Mouse (Mus musculus) gastrocnemius, postnatal 4 days (tissue): Measurements from ENCODE around the gene Mcm2. TPM values are rescaled to one million over a fixed set of nuclear protein-coding genes. Genes with fewer than 3 reads are reported as not detected.

Experiments
- DNase-seq, 2 experiments: peaks; one replicate each; pipeline ENCODE4 v3.0.0; 2021 to 2022; ENCODE audit warnings: low spot score in 2 of 2, mixed read lengths in 2 of 2
- long read RNA-seq, 2 experiments: library from polyadenylated mRNA; stranded (forward); transcript quantifications; one replicate each; pipeline ENCODE4 v2.0.0; 2021
- total RNA-seq, 2 experiments: library from RNA; stranded (reverse); gene quantifications; 2 replicates each; pipeline ENCODE4 v1.2.3; 2021

Mcm2 gene
- total RNA-seq = 10 to 100 TPM; 37.2 to 44.3 TPM
- long read RNA-seq, experiment 1, transcript Mcm2-201 (16 exons, 3,371 nt) = major isoform, 80 of 114 reads
- long read RNA-seq, experiment 1, partial matches to known transcripts = 24 of 114 reads
- long read RNA-seq, experiment 1, other reads (novel, unspliced or antisense) = 10 of 114 reads
- long read RNA-seq, experiment 2, transcript Mcm2-201 (16 exons, 3,371 nt) = major isoform, 106 of 152 reads
- long read RNA-seq, experiment 2, partial matches to known transcripts = 22 of 152 reads
- long read RNA-seq, experiment 2, other reads (novel, unspliced or antisense) = 23 of 152 reads

DNA sequence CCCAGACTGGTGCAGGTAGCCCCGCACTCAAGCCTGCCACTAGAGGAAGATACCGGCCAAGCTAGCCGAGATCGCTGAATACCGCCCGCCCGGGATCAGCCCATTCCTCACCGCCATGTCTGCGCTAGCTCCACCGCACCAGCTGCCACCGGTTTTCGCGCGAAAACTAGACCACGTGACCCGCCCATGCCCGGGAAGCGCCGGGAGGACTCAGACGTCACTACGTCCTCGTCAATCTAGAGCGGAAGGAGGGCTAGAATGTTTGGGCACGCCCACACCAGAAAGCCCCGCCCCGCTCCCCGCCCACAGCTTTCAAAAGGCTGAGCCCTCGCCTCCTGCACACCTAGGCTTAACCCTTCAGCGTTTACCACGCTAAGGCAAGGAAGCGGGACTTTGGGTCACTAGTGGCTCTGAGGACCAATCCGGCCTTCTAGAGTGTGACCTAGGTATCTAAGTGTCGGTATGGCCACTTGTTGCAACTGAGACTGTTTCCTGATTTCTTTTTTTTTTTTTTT, at the start of gene Mcm2:
Gene Mcm2 (minus strand): TSS at position 247 of the 515 bp plus-strand sequence.
- peak; percentile 84 to 94 for DNase-seq

DNA sequence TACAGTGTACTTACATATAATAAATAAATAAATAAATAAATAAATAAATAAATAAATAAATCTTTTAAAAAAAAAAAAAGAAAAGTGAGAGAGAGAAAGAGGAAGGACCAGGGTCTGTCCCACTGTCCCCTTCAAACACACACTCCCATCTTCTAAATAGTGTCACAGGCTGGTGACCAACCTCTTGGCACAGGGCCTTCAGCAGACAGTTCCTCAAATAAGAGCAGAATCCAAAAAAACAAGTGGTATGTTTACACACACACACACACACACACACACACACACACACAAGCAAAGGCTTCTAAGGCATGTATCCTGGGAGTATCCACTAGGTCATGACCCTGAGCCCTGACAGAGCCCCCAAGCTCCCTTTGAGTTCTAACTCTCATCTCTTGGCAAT, 49.2 kb upstream of the Mcm2 start:
- DNase-seq = no peak

DNA sequence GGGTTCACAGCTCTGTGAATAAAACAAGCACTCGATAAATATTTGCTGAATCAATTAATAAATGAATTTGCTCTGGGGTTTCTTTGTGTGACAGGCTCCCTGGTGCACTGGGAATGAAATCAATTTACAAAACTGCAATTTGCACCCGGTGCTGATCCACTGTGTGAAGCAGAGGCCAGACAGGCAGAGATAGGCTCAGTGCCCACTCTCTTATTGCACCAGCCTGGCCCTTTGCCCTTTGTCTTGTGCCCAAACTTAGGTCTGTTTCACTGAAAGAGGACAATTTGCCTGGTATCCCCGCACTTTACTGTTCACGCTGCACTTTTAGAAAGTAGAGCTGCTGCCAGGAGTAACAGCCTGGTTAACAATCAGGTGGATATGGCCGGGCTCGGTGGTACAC, 47.9 kb upstream of the Mcm2 start:
- no peak for DNase-seq

DNA sequence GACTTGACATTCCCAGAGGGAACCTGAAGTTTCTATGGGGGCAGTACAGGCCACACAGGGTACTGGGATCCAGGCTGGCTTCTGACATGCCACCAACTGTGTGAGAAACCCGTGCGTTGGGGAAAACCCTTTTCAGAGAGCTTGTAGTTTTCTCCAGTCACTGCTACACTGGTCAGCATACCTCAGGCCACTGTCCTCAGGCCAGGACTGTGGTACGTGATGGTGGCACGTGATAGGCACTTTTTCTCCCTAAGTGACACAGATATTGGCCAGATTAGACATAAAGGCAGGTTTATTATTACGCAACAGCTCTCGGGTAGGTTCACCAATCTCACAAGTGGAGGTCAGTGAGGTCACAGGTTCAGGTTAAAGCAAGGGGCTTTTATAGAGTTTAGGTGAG, 45.1 kb upstream of the Mcm2 start:
- no peak for DNase-seq

- DNase-seq = no peak
These were observed 44.0 kb upstream of the Mcm2 start for GRCm38 (mm10) chr6:88942595-88942994.

GRCm38 (mm10) chr6:88941628-88942027, 43.0 kb upstream of the Mcm2 start:
- no peak for DNase-seq

- DNase-seq = no peak
These were observed 41.7 kb upstream of the Mcm2 start for GRCm38 (mm10) chr6:88940090-88940916.

DNA sequence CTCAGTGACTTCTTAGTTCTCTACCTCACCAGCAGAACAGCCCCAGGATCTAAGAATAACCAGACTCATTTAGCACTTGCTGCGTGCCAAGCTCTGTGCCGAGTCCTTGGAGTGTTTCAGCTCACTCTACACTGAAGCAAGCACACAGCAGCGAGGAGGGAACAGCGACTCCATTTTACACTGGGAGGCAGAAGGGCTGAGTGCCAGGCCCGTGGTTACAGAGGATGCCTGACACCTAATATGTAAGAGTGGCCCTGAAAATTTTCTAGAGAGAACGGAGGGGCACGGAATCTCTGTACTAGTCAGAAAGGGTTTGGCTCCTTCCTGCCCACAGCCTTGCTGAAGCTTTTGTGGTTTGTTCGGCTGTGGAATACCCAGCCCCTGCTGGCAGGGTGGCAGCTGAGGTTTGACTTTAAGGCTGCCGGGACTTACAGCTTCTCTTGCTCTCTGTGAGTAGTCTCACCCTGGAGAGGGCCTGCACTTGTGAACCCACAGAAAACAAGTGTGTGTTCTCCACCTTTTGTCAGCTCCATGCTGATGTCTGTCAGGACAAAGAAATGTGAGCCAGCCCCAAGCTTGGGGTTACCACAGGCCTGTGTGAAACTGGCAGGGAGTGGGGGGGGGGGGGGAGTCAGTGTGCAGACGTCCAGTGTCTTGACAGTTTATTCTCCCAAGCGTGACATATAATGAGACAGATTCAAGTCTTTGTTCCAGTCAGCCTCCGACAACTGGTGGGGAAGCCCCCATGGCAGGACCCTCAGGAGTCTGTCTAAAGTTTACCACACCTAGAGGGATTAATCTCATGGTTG, 40.9 kb upstream of the Mcm2 start:
- DNase-seq = no peak

DNA sequence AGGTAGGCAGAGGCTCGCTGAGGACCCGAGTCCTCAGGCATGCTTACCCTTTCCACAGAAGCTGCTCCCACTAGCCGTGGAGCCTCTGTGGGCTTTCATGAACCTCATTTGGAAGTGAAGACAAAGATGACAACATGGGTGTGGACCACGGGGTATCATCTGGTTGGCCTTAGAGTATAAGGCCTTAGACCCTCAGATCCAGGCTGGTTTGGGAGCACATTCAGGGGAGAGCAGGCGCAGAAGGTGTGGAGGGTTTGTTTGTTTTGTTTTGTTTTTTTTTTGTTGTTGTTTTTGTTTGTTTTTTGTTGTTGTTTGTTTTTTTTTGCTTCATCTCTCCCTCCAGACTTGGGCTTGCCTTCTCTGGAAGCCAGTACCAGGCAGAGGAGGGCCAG, 40.1 kb upstream of the Mcm2 start:
- no peak for DNase-seq

- DNase-seq = no peak
These were observed 39.5 kb upstream of the Mcm2 start for GRCm38 (mm10) chr6:88937971-88938663.

DNA sequence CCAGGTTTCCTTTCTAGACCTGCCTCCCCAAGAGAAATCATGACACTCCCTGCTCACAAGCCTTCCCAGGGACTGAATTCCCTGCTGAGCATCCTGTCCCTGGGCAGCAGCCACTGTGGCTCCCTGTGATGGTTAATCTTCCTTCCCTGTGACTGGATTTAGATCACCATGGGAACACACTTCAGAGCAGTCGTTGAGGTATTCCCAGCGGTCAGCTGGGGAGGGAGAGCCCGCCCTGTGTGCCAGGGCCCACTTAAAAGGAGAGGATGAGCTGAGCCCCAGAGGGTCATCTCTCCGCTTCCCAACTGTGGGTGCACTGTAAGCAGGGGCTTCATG, 38.6 kb upstream of the Mcm2 start:
- DNase-seq = no peak

DNA sequence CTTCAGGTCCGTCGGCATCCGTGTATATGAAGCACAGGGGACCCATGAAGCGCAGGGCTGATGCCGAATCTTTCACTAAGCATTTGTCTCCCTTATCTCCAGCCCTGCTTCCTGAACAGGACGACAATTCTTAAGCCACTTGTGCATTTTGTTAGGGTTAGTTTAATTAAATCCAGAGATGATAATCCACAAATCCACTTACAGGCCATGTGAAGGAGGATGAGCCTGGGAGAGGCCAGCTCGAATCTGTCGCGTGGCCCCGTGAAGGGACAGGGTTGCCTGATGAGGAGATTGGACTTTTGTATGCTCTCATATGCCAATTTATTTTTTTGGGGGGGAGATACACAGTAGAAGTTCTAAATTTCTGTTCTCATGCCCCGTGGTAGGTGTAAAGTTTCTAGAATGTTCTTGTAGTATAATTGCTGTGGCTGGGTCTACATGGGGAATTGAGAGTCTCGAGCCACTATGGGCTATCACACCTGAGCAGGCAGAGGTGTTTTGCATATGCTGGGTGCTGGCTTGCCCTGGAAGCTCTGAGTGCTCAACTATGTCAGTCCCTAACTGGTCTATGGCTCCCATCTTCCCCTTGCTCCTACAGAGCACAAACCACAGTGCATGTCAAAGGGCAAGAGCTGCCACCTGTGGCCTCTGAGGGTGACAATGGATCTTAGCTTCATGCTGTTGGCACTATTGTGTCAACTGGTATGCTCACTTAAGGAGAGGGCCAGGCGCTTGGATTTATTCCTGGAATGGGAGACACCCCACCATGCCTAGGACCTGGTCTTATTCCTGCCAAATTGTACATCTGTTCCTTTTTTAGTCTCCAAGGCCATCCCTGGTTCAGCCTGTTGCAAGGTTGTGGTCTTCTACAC, 38.0 kb upstream of the Mcm2 start:
- DNase-seq = no peak

- DNase-seq = no peak
These were observed 37.2 kb upstream of the Mcm2 start for GRCm38 (mm10) chr6:88935735-88936276.

- DNase-seq = no peak
These were observed 36.2 kb upstream of the Mcm2 start for GRCm38 (mm10) chr6:88934816-88935215.

- DNase-seq = no peak
These were observed 35.6 kb upstream of the Mcm2 start for GRCm38 (mm10) chr6:88934132-88934531.

- no peak for DNase-seq
These were observed 32.9 kb upstream of the Mcm2 start for GRCm38 (mm10) chr6:88931449-88931848.

GRCm38 (mm10) chr6:88930049-88930448, 31.5 kb upstream of the Mcm2 start:
- DNase-seq = no peak

- no peak for DNase-seq
These were observed 30.9 kb upstream of the Mcm2 start for GRCm38 (mm10) chr6:88929451-88929850.

DNA sequence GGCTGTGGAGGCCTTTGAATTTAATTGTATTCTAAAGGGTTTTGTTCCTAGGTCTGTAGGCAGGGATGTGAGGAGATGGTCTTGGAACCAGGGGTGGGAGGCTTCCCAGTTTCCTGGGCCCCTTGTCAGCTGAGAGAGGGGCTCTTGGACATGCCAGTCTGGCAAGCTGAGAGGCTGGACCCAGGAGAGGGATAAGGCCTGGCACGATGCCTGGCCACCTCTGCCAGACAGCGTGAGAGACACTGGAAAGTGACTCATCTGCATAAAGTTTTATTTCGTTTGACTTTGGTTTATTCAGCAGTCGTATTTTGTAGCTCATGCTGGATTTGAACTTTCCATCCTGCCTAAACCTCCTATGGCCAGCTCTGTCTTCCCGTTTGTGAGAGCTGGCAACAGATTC, 30.0 kb upstream of the Mcm2 start:
- no peak for DNase-seq

DNA sequence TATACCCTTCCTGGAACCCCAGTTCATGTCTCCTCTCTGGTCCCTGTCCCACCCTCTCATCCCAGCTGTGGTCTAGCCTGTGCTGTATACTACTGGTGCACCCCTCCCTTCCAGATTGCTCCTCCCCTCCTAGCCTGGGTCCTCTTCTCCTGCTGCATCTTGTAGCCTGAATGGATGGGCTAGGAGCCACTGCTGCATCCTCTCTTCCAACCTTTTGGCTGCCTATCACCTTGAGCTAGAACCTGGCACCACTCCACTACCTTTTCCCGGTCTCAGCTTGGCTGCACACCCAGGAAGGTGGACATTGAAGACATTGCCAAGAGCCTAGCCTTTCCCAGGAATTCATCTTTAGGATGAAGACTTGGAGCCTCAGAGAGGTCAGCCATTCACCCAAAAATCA, 29.4 kb upstream of the Mcm2 start:
- no peak for DNase-seq
